Mouse (Mus musculus) monocyte, adult 59 days (primary cell): Measurements from ENCODE around the gene 2310057J18Rik. TPM values are rescaled to one million over a fixed set of nuclear protein-coding genes. Genes with fewer than 3 reads are reported as not detected.

Experiments
- total RNA-seq, 2 experiments: library from RNA; stranded (reverse); gene quantifications; one replicate each; pipeline ENCODE4 v1.2.4; 2023

The 2310057J18Rik gene
- not detected for total RNA-seq

GRCm38 (mm10) chr10:28986203-28986602, at the start of gene 2310057J18Rik:
TSS of gene 2310057J18Rik (minus strand) at chr10:28986303.

Other genes with a start within 250 kb of the 2310057J18Rik start
- not detected for gene Soga3, start 157.5 kb upstream of the 2310057J18Rik start, total RNA-seq
- gene Gm49353, start 212.7 kb upstream of the 2310057J18Rik start, total RNA-seq = not detected
- gene 9330159F19Rik, start 225.3 kb upstream of the 2310057J18Rik start, total RNA-seq = not detected